Mouse (Mus musculus) cerebral cortex, adult 2 months (tissue): Measurements from ENCODE around the gene Pdlim4.

Experiments used
- WGBS: fragments of 180-500 bp; shearing (Covaris S2); methylation state at CpG from one replicate; pipeline ENCODE4 v1.1.7; 2018; 5-methylcytosine and 5-hydroxymethylcytosine counted together

Pdlim4 gene

DNA sequence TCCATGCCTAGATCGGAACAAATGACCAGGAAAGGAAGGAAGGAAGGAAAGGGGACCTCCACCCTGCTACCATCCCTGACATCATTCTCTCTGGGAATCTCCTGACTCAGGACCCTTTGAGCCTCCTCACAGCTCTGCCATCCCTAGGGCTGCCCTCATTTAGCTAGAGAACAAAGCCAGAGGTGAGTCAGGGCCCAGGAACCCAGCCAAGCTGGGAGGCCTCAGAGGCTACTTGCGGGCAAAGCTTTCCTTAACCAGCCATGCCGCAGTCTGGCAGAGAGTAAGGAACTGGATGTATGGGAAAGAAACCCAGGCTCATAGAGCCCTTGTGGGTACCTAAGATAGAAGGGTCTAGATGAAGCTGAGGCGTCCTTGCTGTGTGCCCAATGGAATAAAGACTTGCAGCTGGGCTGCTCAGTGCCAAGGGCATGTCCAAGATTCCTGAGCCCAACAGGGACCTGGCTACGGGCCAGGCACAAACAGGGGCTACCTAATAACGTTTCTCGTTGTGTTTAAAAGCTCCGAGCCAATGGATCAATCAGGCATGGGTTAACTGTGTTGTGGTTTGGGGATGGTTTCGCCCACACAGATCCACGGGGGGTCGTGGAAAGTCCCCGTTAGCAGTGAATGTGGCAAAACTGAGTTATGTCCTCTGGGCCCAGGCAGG, 6.6 kb downstream of the Pdlim4 start:
- 60% methylated on average over 12 of the region's 12 CpGs for WGBS

- 63% methylated on average over 9 of the region's 9 CpGs for whole genome bisulfite sequencing
These were observed 8.5 kb downstream of the Pdlim4 start for GRCm38 (mm10) chr11:54060316-54060715.

DNA sequence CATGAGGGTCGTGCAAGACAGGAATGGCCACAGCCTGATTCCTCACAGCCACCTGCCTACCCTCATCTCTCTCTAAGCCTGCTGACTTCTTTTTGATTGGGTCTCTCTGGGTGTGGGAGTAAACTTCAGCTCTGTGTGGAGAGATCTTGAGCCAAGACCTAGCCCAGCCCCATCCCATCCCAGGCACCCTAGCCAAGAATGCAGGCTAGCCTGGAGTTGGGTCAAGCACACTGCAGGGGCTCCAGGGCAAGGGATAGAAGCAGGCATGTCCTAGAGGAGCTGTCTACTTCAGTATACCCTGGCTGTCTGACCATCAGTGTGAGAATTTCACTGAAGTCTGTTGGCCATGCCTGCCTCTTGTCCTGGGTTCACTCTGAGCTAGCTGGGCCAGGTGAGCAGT, 9.3 kb downstream of the Pdlim4 start:
- WGBS: 80% methylated on average over 1 of the region's 1 CpGs

DNA sequence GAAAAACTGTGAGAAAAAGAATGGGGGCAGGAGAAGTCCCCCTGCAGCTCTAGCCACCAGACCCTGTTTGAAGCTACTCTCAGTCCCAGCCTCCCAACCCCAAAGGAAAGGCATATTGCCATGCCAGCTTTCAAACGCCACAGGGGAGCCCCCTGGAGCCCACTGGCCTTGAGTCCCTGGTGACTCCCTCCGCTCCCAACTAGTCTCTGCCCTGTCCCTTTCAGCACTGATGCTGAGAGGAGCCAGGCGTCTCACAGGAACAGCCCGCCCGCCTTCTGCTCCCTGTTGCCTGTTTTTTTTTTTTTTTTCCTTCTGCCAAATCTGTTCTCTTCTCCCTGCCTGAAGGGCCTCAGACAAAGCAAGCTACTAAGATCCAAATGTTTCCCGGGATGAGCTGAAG, 10.2 kb downstream of the Pdlim4 start:
- 25% methylated on average over 6 of the region's 6 CpGs for WGBS

GRCm38 (mm10) chr11:54058056-54058617, 10.7 kb downstream of the Pdlim4 start:
- WGBS: 51% methylated on average over 10 of the region's 10 CpGs

- 51% methylated on average over 2 of the region's 2 CpGs for WGBS
These were observed 11.4 kb downstream of the Pdlim4 start for GRCm38 (mm10) chr11:54057428-54057827.

- WGBS: 79% methylated on average over 8 of the region's 8 CpGs
These were observed 12.7 kb downstream of the Pdlim4 start for GRCm38 (mm10) chr11:54056132-54056531.

GRCm38 (mm10) chr11:54054257-54054656, 14.6 kb downstream of the Pdlim4 start:
- WGBS: 25% methylated on average over 6 of the region's 6 CpGs

DNA sequence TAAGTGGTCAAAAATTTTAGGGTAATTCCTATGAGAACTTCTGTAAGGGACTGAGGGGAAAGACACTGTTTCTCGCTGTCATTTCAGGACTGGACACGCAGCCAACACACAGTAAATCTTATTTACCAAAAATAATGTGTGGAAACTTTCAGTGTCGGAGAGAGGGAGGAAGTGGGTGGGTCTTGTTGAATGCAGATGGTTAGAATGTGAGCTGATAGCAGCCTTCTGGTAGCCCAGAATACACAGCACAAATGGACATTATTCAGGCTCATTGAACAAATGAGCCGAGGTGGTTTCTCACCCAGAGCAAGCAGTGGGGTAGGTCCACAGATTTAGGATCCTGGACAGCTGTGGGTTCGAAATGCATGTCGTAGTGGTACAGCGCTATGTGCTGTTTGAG, 15.7 kb downstream of the Pdlim4 start:
- WGBS: 65% methylated on average over 7 of the region's 7 CpGs

DNA sequence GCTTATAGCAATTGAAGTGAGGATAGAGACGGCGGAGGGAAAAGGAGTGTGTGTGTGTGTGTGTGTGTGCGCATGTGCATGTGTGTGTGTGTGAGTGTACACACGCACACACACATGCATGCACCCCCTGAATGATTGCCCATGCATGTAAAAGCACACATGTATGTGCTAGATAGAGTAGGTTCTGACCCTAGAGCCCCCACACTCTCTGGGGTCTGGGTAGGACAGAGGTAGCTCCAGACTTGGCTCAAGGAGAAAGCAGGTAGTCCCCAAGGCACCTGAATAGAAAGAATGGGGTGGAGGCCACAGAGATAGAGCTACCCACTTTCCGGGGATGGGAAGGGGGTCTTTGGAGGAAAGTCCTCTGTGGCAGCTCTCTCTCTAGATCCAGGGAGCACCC, 16.7 kb downstream of the Pdlim4 start:
- WGBS: 95% methylated on average over 5 of the region's 5 CpGs

GRCm38 (mm10) chr11:54051161-54051560, 17.7 kb downstream of the Pdlim4 start:
- 89% methylated on average over 7 of the region's 7 CpGs for WGBS

DNA sequence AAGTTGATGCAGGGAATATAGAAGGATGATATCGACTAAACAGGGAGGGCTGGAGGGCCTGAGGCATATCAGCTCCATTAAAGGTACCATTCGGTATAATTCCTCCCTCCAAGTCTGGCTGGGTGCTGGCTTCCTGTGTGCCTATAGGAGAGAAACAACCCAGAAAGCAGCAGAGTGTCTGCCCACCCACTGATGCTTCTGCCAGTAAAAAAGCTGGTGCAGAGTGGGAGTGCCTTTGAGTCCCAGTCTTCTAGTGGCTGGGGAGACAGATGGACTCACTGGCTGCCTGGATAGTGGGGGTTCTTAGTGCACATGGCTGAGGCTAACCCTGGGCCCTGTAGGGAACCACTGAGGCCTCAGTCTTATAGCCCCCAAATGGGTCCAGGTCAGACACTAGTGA, 18.6 kb downstream of the Pdlim4 start:
- WGBS: 38% methylated on average over 2 of the region's 2 CpGs

DNA sequence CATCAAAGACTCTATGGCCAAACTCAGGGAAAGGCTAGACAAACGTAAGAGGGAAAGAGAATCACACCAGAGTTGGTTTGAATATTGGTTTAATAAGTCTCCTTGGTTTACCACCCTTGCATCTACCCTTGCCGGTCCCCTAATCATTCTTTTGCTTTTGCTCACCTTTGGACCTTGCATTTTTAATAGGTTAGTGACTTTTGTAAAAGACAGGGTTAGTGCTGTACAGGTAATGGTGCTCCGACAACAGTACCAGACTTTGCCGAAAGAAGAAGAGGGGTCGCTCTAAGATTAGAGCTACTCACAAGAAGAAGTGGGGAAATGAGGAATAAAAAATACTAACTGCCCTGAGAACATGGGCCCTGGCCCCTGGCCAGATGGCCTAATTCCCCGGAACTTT, 28.1 kb downstream of the Pdlim4 start:
- 92% methylated on average over 6 of the region's 6 CpGs for WGBS

GRCm38 (mm10) chr11:54032872-54033271, 35.9 kb downstream of the Pdlim4 start:
- 100% methylated on average over 2 of the region's 3 CpGs for WGBS

DNA sequence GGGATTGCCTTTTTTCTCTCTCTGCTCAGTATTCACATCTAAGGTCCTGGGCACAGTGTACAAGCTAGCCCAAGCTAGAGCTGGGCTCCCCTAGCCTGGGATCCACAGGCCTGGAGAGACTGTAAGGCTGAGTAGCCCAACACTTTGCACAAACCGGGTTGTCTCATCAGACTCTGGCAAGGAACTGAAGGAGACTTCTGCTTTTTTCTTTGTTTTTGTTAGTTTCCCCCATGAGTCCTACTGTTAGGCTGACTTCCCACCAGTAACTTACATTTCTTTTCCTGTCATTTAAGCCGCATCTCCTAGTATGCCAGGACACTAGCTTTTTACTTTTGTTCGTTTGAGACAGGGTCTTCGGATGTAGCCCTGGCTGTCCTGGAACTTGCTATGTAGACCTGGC, 39.8 kb downstream of the Pdlim4 start:
- 77% methylated on average over 4 of the region's 4 CpGs for WGBS

GRCm38 (mm10) chr11:54028044-54028951, 40.5 kb downstream of the Pdlim4 start, which contains the start of gene Slc22a4:
Slc22a4 (minus strand) TSS chr11:54028090.
- 6% methylated on average over 61 of the region's 61 CpGs for whole genome bisulfite sequencing

DNA sequence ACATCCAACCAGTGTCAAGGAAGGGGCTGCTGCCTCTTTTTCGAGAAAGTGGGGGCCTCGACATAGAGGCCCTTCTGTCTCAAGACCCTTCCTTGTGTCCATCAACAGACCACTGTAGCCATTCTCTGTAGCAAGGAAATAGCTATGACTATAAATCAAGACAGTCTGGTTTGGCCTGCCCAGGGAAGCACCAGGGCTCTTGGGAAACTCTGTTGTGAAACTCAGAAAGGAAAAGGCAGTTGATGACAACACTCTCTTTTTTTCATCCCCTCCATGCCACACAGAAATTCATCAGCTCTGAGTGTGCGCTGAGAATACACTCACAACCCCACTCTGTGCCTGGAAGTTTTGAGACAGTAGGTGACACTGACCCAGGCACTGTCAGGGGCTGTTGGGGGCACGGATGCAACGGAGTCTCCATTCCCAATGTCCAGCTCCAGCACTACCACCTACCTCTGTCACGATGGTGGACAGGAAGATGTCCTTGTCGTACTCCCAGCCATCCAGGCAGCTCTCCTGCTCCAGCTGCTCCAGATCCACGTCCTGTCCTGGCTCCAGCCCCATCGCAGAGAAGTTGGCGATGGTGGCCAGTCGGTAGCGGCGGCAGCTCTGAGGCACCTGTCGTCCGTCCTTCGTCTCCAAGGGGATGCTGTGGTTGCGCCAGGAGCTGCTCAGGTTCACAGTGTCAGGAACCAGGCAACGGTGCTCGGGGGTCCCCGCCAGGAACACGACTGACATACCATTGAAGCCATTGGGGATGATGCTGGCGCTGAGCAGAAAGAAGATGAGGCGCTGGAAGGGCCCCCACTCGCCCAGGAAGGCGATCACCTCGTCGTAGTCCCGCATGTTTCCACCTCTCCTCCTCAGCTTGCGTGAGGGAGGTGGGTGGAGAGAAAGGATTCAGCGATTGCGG, 41.4 kb downstream of the Pdlim4 start:
- WGBS: 25% methylated on average over 31 of the region's 31 CpGs

DNA sequence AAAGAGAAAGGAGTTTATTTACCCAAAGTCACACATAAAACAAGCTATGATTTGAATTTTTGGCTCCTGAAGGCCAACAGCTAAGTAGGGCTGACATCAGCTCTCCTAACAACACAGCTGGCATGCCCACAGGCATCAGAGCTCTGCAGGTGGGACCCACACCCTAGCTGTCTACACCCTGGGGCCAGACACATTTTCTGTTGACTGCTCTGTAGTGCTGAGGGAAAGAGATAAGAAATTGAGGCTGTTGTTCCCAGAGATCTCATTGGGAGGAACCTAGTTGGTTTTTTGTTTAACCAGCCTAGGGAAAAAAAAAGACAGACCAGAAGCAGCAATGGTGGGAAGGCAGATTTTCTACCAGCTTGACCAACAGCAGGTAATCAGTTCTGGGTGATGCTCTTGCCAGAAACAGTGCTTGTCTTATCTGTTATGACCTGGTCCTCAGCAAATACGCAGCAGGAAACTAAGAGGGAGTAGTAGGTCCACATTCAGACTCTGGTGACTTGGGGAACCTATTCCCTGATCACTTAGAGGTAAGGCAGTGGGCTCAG, 42.2 kb downstream of the Pdlim4 start:
- 97% methylated on average over 1 of the region's 1 CpGs for WGBS

- WGBS: 90% methylated on average over 5 of the region's 5 CpGs
These were observed 47.3 kb downstream of the Pdlim4 start for GRCm38 (mm10) chr11:54021396-54022093.

DNA sequence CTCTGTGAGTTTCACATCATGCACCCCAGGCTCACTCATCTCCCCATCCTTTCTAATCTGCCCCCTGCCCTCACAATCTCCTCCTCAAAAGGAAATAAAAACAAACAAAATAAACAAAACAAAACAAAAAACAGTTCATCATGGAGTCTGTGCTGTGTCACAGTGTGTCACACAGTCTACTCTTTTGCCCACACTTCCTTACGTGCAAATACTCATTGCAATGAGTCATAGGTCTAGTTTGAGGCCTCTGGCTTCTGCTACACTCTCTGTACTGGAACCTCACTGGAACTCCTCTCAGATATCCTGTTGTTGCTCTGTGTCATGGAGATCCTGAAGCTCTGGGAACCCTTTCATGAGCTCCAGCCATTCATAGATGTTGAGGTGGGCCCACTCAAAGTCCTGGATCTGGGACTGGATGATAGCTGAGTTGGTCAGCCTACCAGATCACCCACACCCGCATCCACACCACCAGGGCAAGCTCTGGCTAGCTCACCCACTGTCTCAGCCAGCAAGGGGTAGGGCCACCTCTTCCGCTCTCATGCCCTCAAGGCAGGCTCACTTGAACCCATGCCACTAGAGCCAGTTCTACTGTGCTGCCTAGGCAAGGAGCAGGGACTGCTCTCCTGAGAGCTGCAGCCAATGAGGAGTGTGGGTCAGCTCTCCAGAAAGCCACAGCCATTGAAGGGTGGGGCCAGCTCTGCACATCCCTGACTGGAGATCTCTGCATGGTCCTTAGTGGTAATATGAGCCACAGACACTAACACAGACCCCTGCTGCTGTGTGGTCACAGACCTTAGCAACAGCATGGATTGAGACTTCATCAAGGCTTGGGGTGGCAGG, 49.7 kb downstream of the Pdlim4 start:
- 83% methylated on average over 3 of the region's 3 CpGs for WGBS
